10 mouse cellular contexts compared by ENCODE assay signal in the genomic region with DNA sequence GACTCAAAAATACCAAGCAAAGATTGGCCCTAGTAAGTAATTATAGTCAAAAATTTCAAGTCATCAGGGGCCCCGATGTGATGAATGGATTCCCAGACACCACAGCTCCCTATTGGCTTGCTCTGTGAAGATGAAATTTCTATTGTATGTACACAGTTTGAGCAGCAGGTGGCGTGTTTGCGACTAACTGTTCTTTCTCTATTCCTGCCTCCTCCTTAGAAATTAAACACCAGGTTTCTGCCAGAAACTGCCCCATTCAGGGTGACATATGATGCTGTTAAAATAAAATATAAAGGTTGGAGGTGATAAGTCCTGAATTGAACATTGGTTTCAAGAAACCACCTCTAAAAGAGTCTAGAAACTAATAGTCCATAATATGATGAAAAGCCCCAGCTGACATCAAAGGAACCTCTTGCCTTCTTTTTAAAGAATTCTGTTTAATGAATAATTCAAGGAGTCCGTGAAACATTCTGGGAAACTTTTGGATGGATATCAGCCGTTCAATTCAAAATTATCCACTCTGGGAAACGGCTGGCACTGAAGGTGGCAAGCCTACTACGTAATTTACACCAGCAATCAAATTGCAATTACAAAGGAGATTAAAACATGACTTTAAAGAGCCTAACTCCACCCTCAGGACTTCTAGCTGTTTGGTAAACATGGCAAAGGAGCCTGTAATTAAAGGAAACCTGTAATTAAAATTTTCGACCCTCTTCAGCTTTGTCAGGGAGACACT.
A peak's percentile ranks its signal among the peaks of the same experiment; 100 is the strongest.
DNase-seq lines count a peak whose midpoint lies in the region; ATAC-seq and TF ChIP-seq lines count a peak whose summit lies in the region.
"Had no signal": no experiment of that assay in that cellular context is flagged by ENCODE, and none has a peak within 500 bp of the region (broad histone marks: within the 10 kb centered on the region; RNA-seq: fewer than 3 reads in every experiment).

No protein-coding gene starts in this region.

- no peak overlapping the region for H3K4me2 ChIP-seq in forebrain, embryonic 11.5 days (ENCODE audit: low read depth, low read length, severe bottlenecking)
- no peak overlapping the region for H3K4me2 ChIP-seq in hindbrain, postnatal 0 days (ENCODE audit: low read depth, low read length)
- H3K4me2 ChIP-seq in midbrain, embryonic 13.5 days (replicated peaks), result no peak overlapping the region
- H3K4me2 ChIP-seq: limb, embryonic 15.5 days had no signal

- no peaks in the 10 kb centered on the region for H3K36me3 ChIP-seq in forebrain, embryonic 11.5 days (ENCODE audit: control insufficient read depth, insufficient read depth, low read length)
- no peaks in the 10 kb centered on the region for H3K36me3 ChIP-seq in forebrain, embryonic 10.5 days (replicated peaks)
- no peaks in the 10 kb centered on the region for H3K36me3 ChIP-seq in hindbrain, postnatal 0 days (ENCODE audit: insufficient read depth, low read length)
- H3K36me3 ChIP-seq in midbrain, embryonic 13.5 days, result no peaks in the 10 kb centered on the region
- H3K36me3 ChIP-seq: limb, embryonic 15.5 days had no signal

- WGBS in forebrain, embryonic 11.5 days, result 17% methylated on average over 8 of the region's 8 CpGs
- 26% methylated on average over 8 of the region's 8 CpGs for WGBS in forebrain, embryonic 10.5 days
- 18% methylated on average over 8 of the region's 8 CpGs for WGBS in hindbrain, postnatal 0 days
- WGBS in midbrain, embryonic 13.5 days, result 14% methylated on average over 8 of the region's 8 CpGs

- intact Hi-C loops in gastrocnemius, postnatal 36 days (cut with DNase I), result no loop called here

- no peaks in the 10 kb centered on the region for H3K9me3 ChIP-seq in forebrain, embryonic 11.5 days (ENCODE audit: control insufficient read depth, low read length)
- H3K9me3 ChIP-seq in forebrain, embryonic 10.5 days, result no peaks in the 10 kb centered on the region
- H3K9me3 ChIP-seq in hindbrain, postnatal 0 days (ENCODE audit: low read length), result no peaks in the 10 kb centered on the region
- no peaks in the 10 kb centered on the region for H3K9me3 ChIP-seq in midbrain, embryonic 13.5 days
- H3K9me3 ChIP-seq: limb, embryonic 15.5 days had no signal

- ATAC-seq in forebrain, embryonic 11.5 days (replicated peaks; ENCODE audit: low FRiP score), result peak; percentile 72
- ATAC-seq in hindbrain, postnatal 0 days, result 0 out of 2 replicates have a peak, but pooled peaks have one; percentile 29
- ATAC-seq in midbrain, embryonic 13.5 days, result peak; percentile 73
- ATAC-seq in monocyte, adult 5-6 weeks (replicated peaks; ENCODE audit: insufficient number of reproducible peaks, low FRiP score, low TSS enrichment, poor library complexity, severe bottlenecking), result no peak

- H3K9ac ChIP-seq in forebrain, embryonic 11.5 days (ENCODE audit: low read length), result no peak overlapping the region
- no peak overlapping the region for H3K9ac ChIP-seq in hindbrain, postnatal 0 days (replicated peaks; ENCODE audit: low read length)
- no peak overlapping the region for H3K9ac ChIP-seq in midbrain, embryonic 13.5 days (replicated peaks)
- H3K9ac ChIP-seq: limb, embryonic 15.5 days had no signal

- H3K27ac ChIP-seq in forebrain, embryonic 11.5 days (ENCODE audit: low read depth, low read length), result no peak overlapping the region
- H3K27ac ChIP-seq in forebrain, embryonic 10.5 days, result no peak overlapping the region
- H3K27ac ChIP-seq in hindbrain, postnatal 0 days, result no peak overlapping the region
- H3K27ac ChIP-seq in midbrain, embryonic 13.5 days, result no peak overlapping the region
- H3K27ac ChIP-seq: limb, embryonic 15.5 days had no signal

- H3K27me3 ChIP-seq in forebrain, embryonic 11.5 days (ENCODE audit: control insufficient read depth, insufficient read depth, low read length), result no peaks in the 10 kb centered on the region
- H3K27me3 ChIP-seq in forebrain, embryonic 10.5 days (ENCODE audit: poor library complexity, severe bottlenecking), result no peaks in the 10 kb centered on the region
- no peaks in the 10 kb centered on the region for H3K27me3 ChIP-seq in hindbrain, postnatal 0 days (ENCODE audit: insufficient read depth, low read length)
- H3K27me3 ChIP-seq in midbrain, embryonic 13.5 days, result no peaks in the 10 kb centered on the region
- H3K27me3 ChIP-seq: limb, embryonic 15.5 days had no signal

- DNase-seq in forebrain, embryonic 11.5 days (ENCODE audit: low spot score), result peak; percentile 55
- no peak for DNase-seq in forebrain, embryonic 10.5 days (ENCODE audit: extremely low spot score, low spot score)
- DNase-seq in brain, embryonic 18.5 days (ENCODE audit: low read depth, low spot score), result peak; percentile 34
- DNase-seq in hindbrain, postnatal 0 days (ENCODE audit: low spot score), result peak; percentile 63
- no peak for DNase-seq in yolk sac, embryonic 10.5 days (ENCODE audit: low spot score)
- DNase-seq in gastrocnemius, postnatal 36 days, result no peak

- no peak overlapping the region for H3K4me3 ChIP-seq in forebrain, embryonic 11.5 days (ENCODE audit: low read depth, low read length)
- no peak overlapping the region for H3K4me3 ChIP-seq in forebrain, embryonic 10.5 days
- H3K4me3 ChIP-seq in hindbrain, postnatal 0 days (ENCODE audit: low read length), result no peak overlapping the region
- no peak overlapping the region for H3K4me3 ChIP-seq in midbrain, embryonic 13.5 days (replicated peaks)
- H3K4me3 ChIP-seq: erythroblast, embryonic 14.5 days; limb, embryonic 15.5 days had no signal

- H3K4me1 ChIP-seq in forebrain, embryonic 11.5 days (replicated peaks; ENCODE audit: control insufficient read depth, insufficient read depth, low read length), result no peaks in the 10 kb centered on the region
- peaks cover 8% of the 10 kb centered on the region; the same call in 1 of the 2 replicates for H3K4me1 ChIP-seq in forebrain, embryonic 10.5 days
- no peaks in the 10 kb centered on the region for H3K4me1 ChIP-seq in hindbrain, postnatal 0 days (ENCODE audit: insufficient read depth, low read length)
- H3K4me1 ChIP-seq in midbrain, embryonic 13.5 days (replicated peaks), result peaks cover 11% of the 10 kb centered on the region; the same call in 1 of the 2 replicates
- H3K4me1 ChIP-seq: limb, embryonic 15.5 days had no signal

- peak; percentile 51 for TF ChIP-seq CTCF in hindbrain, postnatal 0 days (IDR thresholded peaks at IDR 0.05; ENCODE audit: low read depth)

Comparison
In these comparisons a context has a peak if more than half of its experiments do, and no peak if none do; other contexts are left out.
1. DNase-seq: peak in forebrain, embryonic 11.5 days (single experiment), brain, embryonic 18.5 days (single experiment) and hindbrain, postnatal 0 days (single experiment); none in forebrain, embryonic 10.5 days (single experiment), yolk sac, embryonic 10.5 days (single experiment) and gastrocnemius, postnatal 36 days (0 of 2).